Mouse (Mus musculus) intestine, embryonic 14.5 days (tissue): Measurements from ENCODE around the gene Srcin1. TPM values are rescaled to one million over a fixed set of nuclear protein-coding genes. Genes with fewer than 3 reads are reported as not detected.

Experiments used
- ATAC-seq: fragments of 200-750 bp; cut with Nextera tagmentation; replicated peaks from 2 replicates; pipeline ENCODE4 v1.8.0; 2017; ENCODE audit warnings: low read depth, moderate number of reproducible peaks, moderate TSS enrichment, moderate library complexity; ENCODE audit not compliant: low FRiP score, low TSS enrichment
- DNase-seq: peaks from one replicate; pipeline ENCODE4 v3.0.0-alpha.2; 2018; ENCODE audit warnings: low spot score
- H3K27ac ChIP-seq: fragments of 300-500 bp; sonication (generic); 2 replicates; pipeline ENCODE4 v1.5.1; 2014; ENCODE audit warnings: low read depth, mild to moderate bottlenecking, control low read depth
- H3K27me3 ChIP-seq: fragments of 300-500 bp; sonication (generic); replicated peaks from 2 replicates; pipeline ENCODE4 v1.6.1; 2014; ENCODE audit warnings: low read length, control low read depth; ENCODE audit not compliant: control insufficient read depth, insufficient read depth
- H3K36me3 ChIP-seq: fragments of 300-500 bp; sonication (generic); 2 replicates; pipeline ENCODE4 v1.6.1; 2014; ENCODE audit warnings: low read length, control low read depth; ENCODE audit not compliant: control insufficient read depth, insufficient read depth
- H3K4me1 ChIP-seq: fragments of 300-500 bp; sonication (generic); replicated peaks from 2 replicates; pipeline ENCODE4 v1.6.1; 2014; ENCODE audit warnings: low read length, control low read depth, mixed read lengths; ENCODE audit not compliant: control insufficient read depth, insufficient read depth
- H3K4me2 ChIP-seq: fragments of 300-500 bp; sonication (generic); 2 replicates; pipeline ENCODE4 v1.6.1; 2014; ENCODE audit warnings: low read length
- H3K4me3 ChIP-seq: fragments of 300-500 bp; sonication (generic); 2 replicates; pipeline ENCODE4 v1.5.1; 2014; ENCODE audit warnings: low read depth, low read length, control low read depth, mixed read lengths
- H3K9ac ChIP-seq: fragments of 300-500 bp; sonication (generic); 2 replicates; pipeline ENCODE4 v1.6.1; 2014; ENCODE audit warnings: mild to moderate bottlenecking, low read length
- H3K9me3 ChIP-seq: fragments of 300-500 bp; sonication (generic); 2 replicates; pipeline ENCODE4 v1.6.1; 2016; ENCODE audit warnings: low read length, control low read depth; ENCODE audit not compliant: control insufficient read depth
- WGBS: fragments of 180-500 bp; shearing (Covaris S2); extraction: QIAGEN DNeasy Blood & Tissue Kit; methylation state at CpG from one replicate; pipeline ENCODE4 v1.1.7; 2014; 5-methylcytosine and 5-hydroxymethylcytosine counted together
- polyA plus RNA-seq: library from polyadenylated mRNA; unstranded; fragments of >200 nt; fragmentation: Nextera tagmentation; extraction: Ambion mirVana; gene quantifications from 2 replicates; pipeline ENCODE4 v1.2.1, GENCODE M21; 2014

Gene Srcin1
- polyA plus RNA-seq, 1 experiment from 2014 or later, result 0.16 TPM

GRCm38 (mm10) chr11:97489589-97490324 is 86.2 kb downstream of the Srcin1 start:
- DNase-seq, result peak; percentile 94
- no peak overlapping the region for H3K27ac ChIP-seq
- 35% methylated on average over 16 of the region's 16 CpGs for WGBS
- no peaks in the 10 kb centered on the region for H3K9me3 ChIP-seq
- peaks cover 74% of the 10 kb centered on the region for H3K36me3 ChIP-seq
- no peak overlapping the region for H3K9ac ChIP-seq
- H3K4me3 ChIP-seq, result no peak overlapping the region
- H3K4me1 ChIP-seq, result no peaks in the 10 kb centered on the region
- no peaks in the 10 kb centered on the region for H3K27me3 ChIP-seq
- H3K4me2 ChIP-seq, result no peak overlapping the region
- ATAC-seq, result peak; percentile 77

DNA sequence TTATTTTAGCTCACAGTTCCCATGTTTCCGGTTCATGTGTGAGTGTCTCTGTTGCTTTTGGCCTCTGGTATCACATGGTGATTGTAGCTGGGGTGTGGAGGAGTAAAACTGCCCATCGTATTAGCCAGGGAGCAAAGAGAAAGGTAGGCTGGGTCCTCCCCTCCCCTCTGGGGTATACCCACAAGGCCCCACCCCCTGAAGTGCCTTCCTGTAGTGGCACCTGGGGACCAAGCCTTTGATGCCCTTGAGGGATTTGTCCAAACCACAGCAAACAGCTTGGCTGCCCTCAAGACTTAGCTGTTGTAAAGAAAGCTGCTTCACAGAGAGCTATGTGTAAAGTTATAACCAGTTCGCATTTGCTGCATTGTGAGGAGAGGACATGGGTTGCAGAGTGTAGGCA is 88.3 kb downstream of the Srcin1 start:
- H3K27ac ChIP-seq, result no peak overlapping the region
- peaks cover 66% of the 10 kb centered on the region for H3K36me3 ChIP-seq
- H3K4me2 ChIP-seq, result no peak overlapping the region
- no peaks in the 10 kb centered on the region for H3K4me1 ChIP-seq
- no peaks in the 10 kb centered on the region for H3K27me3 ChIP-seq
- H3K9me3 ChIP-seq, result no peaks in the 10 kb centered on the region
- no peak overlapping the region for H3K4me3 ChIP-seq
- no peak overlapping the region for H3K9ac ChIP-seq
- DNase-seq, result no peak
- ATAC-seq, result no peak
- WGBS, result 68% methylated on average over 3 of the region's 3 CpGs

GRCm38 (mm10) chr11:97485661-97486060 is 90.3 kb downstream of the Srcin1 start:
- Histone ChIP-seq H3K4me3 (no peak overlapping the region), H3K36me3 (peaks cover 55% of the 10 kb centered on the region), H3K4me1 (no peaks in the 10 kb centered on the region), H3K27me3 (no peaks in the 10 kb centered on the region), H3K9me3 (no peaks in the 10 kb centered on the region), H3K4me2 (no peak overlapping the region), H3K9ac (no peak overlapping the region), H3K27ac (no peak overlapping the region)
- DNase-seq (no peak), ATAC-seq (no peak)
- WGBS, result 86% methylated on average over 8 of the region's 8 CpGs

DNA sequence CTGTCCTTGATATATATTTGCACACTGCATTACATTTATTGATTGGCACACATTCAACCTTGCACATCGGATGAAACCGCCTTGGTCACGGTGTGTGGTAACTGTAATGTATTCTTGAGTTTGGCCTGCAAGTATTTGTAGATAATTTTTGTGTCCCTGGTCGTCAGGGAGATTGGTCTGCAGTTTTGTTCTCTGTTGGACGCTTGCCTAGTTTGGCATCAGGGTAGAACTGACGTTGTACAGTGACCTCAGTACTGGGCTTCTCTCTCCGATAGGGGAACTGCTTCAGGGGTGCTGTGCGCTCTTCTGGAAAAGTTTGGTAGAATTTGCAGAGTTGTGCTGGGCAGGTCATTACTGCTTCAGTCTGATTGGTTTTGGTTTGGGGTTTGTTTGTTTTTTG is 96.2 kb downstream of the Srcin1 start:
- Histone ChIP-seq H3K27ac (no peak overlapping the region), H3K9me3 (no peaks in the 10 kb centered on the region), H3K9ac (no peak overlapping the region), H3K36me3 (peaks cover 69% of the 10 kb centered on the region), H3K27me3 (no peaks in the 10 kb centered on the region), H3K4me1 (no peaks in the 10 kb centered on the region), H3K4me3 (no peak overlapping the region), H3K4me2 (no peak overlapping the region)
- DNase-seq, result no peak
- 76% methylated on average over 8 of the region's 8 CpGs for WGBS
- no peak for ATAC-seq

GRCm38 (mm10) chr11:97479085-97479484 is 96.9 kb downstream of the Srcin1 start:
- Histone ChIP-seq H3K36me3 (peaks cover 71% of the 10 kb centered on the region), H3K4me2 (no peak overlapping the region), H3K9ac (no peak overlapping the region), H3K27me3 (no peaks in the 10 kb centered on the region), H3K4me1 (no peaks in the 10 kb centered on the region), H3K4me3 (no peak overlapping the region), H3K27ac (no peak overlapping the region), H3K9me3 (no peaks in the 10 kb centered on the region)
- 90% methylated on average over 10 of the region's 10 CpGs for WGBS
- DNase-seq (no peak), ATAC-seq (no peak)

GRCm38 (mm10) chr11:97478345-97478744 is 97.6 kb downstream of the Srcin1 start:
- H3K4me2 ChIP-seq, result no peak overlapping the region
- H3K27ac ChIP-seq, result no peak overlapping the region
- no peaks in the 10 kb centered on the region for H3K4me1 ChIP-seq
- no peaks in the 10 kb centered on the region for H3K9me3 ChIP-seq
- no peaks in the 10 kb centered on the region for H3K27me3 ChIP-seq
- no peak overlapping the region for H3K9ac ChIP-seq
- H3K4me3 ChIP-seq, result no peak overlapping the region
- peaks cover 77% of the 10 kb centered on the region for H3K36me3 ChIP-seq
- 89% methylated on average over 6 of the region's 6 CpGs for WGBS
- ATAC-seq (no peak), DNase-seq (no peak)

- H3K27ac ChIP-seq, result no peak overlapping the region
- no peaks in the 10 kb centered on the region for H3K9me3 ChIP-seq
- H3K4me2 ChIP-seq, result no peak overlapping the region
- ATAC-seq, result no peak
- no peaks in the 10 kb centered on the region for H3K27me3 ChIP-seq
- DNase-seq, result no peak
- H3K4me1 ChIP-seq, result no peaks in the 10 kb centered on the region
- H3K4me3 ChIP-seq, result no peak overlapping the region
- 84% methylated on average over 7 of the region's 7 CpGs for WGBS
- peaks cover 76% of the 10 kb centered on the region for H3K36me3 ChIP-seq
- H3K9ac ChIP-seq, result no peak overlapping the region
Observed at GRCm38 (mm10) chr11:97477431-97477830, 98.6 kb downstream of the Srcin1 start.

DNA sequence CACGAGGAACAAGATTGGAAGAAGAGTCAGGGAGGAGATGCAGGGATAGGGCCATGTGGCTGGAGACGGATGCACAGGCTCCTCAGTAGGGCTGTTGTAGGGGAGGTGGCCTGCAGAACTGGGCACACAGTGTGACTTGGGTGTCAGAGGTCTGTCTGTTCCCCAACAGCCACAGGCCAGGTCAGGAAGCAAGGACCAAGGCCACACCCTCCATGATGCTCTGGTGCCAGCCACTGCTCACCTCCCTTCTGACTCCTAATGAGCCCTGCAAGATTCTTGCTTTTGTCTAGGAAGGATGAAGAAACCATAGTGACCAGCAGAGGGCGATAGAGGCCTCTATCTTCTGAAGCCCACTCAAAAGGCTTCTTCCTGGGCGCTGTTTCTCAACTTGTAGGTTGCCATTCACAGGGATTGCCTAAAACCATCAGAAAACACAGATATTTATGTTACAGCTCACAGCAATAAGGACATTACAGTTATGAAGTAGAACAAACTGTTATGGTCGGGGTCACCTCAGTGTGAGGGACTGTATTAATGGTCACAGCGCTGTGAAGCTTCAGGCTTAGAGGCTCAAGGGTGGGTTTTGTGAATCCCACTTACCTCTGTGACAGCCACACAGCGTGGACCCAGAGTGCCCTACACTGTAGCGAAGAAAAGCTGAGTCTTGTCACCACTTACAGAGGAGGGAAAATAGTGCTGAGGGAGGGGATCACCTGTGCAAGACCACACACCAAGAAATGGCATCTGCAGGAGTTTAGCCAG is 99.5 kb downstream of the Srcin1 start:
- H3K4me2 ChIP-seq, result no peak overlapping the region
- H3K9me3 ChIP-seq, result no peaks in the 10 kb centered on the region
- DNase-seq (peak; percentile 86), ATAC-seq (no peak)
- no peak overlapping the region for H3K4me3 ChIP-seq
- peaks cover 79% of the 10 kb centered on the region for H3K36me3 ChIP-seq
- H3K4me1 ChIP-seq, result no peaks in the 10 kb centered on the region
- no peak overlapping the region for H3K27ac ChIP-seq
- H3K27me3 ChIP-seq, result no peaks in the 10 kb centered on the region
- 59% methylated on average over 8 of the region's 8 CpGs for WGBS
- H3K9ac ChIP-seq, result no peak overlapping the region
